Mouse (Mus musculus): ENCODE data around the gene H2-K1. TPM values are rescaled to one million over a fixed set of nuclear protein-coding genes. Genes with fewer than 3 reads are reported as not detected.
A peak's percentile ranks its signal among the peaks of the same experiment; 100 is the strongest.

H2-K1 gene
- polyA plus RNA-seq, 1 experiment from 2014 or later, result 10.9 TPM

GRCm38 (mm10) chr17:33968489-33968888 is 31.7 kb downstream of the H2-K1 start:
- no peaks in the 10 kb centered on the region; the same call in 1 of the 2 replicates for H3K4me1 ChIP-seq (ENCODE audit: control insufficient read depth, insufficient read depth, low read length)
- H3K4me3 ChIP-seq (ENCODE audit: low read depth, low read length), result no peak overlapping the region
- H3K9ac ChIP-seq (replicated peaks; ENCODE audit: low read depth, low read length), result no peak overlapping the region
- no peak overlapping the region for H3K4me2 ChIP-seq (ENCODE audit: low read depth, low read length)
- WGBS, result 1% methylated on average over 9 of the region's 9 CpGs
- H3K9me3 ChIP-seq (ENCODE audit: control insufficient read depth, low read length), result no peaks in the 10 kb centered on the region
- no peak overlapping the region for H3K27ac ChIP-seq (ENCODE audit: low read depth, low read length)
- peaks cover 17% of the 10 kb centered on the region for H3K36me3 ChIP-seq (ENCODE audit: control insufficient read depth, insufficient read depth, low read length)
- ATAC-seq (ENCODE audit: low read depth), result peak; percentile 75
- H3K27me3 ChIP-seq (ENCODE audit: control insufficient read depth, insufficient read depth, low read length), result no peaks in the 10 kb centered on the region

DNA sequence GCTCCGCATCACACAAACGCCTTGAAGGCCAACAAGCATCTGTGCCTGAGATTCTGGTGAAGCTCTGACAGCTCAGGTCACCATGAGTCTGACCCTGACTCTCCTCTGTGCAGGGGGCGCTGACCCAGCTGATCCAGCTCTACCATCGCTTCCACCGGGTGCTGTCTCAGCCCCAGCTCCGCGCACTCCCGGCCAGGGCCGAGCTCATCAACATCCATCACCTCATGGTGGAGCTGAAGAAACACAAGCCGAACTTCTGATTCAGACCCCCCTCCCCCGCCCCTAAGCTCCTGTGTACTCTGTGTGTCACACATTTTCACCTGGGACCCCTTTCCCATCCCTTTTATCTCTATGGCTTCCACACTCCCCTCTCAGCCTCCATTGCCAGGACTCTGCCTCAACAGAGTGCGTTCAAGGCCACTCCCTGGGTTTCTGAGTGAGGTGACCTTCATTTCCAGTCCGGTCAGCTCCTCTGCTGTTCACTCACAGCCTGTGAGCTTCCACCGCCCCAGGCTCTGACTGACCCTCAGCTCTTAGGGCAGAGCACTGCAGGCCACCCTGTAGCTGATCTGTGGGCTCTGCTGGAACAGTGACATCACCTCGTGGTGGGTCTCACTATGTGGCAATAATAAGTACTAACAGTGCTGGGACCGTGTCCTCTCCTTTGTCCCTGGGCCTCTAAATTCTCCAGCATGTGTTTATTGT is 34.1 kb downstream of the H2-K1 start:
- no peak overlapping the region for H3K4me3 ChIP-seq (ENCODE audit: low read depth, low read length)
- H3K9ac ChIP-seq (replicated peaks; ENCODE audit: low read depth, low read length), result no peak overlapping the region
- peaks cover 31% of the 10 kb centered on the region for H3K36me3 ChIP-seq (ENCODE audit: control insufficient read depth, insufficient read depth, low read length)
- H3K4me1 ChIP-seq (ENCODE audit: control insufficient read depth, insufficient read depth, low read length), result no peaks in the 10 kb centered on the region; the same call in 1 of the 2 replicates
- no peak overlapping the region for H3K4me2 ChIP-seq (ENCODE audit: low read depth, low read length)
- no peak overlapping the region for H3K27ac ChIP-seq (ENCODE audit: low read depth, low read length)
- no peaks in the 10 kb centered on the region for H3K27me3 ChIP-seq (ENCODE audit: control insufficient read depth, insufficient read depth, low read length)
- WGBS, result 89% methylated on average over 16 of the region's 16 CpGs
- H3K9me3 ChIP-seq (ENCODE audit: control insufficient read depth, low read length), result no peaks in the 10 kb centered on the region
- ATAC-seq (ENCODE audit: low read depth), result no peak

GRCm38 (mm10) chr17:33965082-33965845 is 34.9 kb downstream of the H2-K1 start:
- peaks cover 32% of the 10 kb centered on the region for H3K36me3 ChIP-seq (ENCODE audit: control insufficient read depth, insufficient read depth, low read length)
- no peak overlapping the region for H3K9ac ChIP-seq (replicated peaks; ENCODE audit: low read depth, low read length)
- H3K9me3 ChIP-seq (ENCODE audit: control insufficient read depth, low read length), result no peaks in the 10 kb centered on the region
- 95% methylated on average over 17 of the region's 17 CpGs for WGBS
- no peak for ATAC-seq (ENCODE audit: low read depth)
- H3K27ac ChIP-seq (ENCODE audit: low read depth, low read length), result no peak overlapping the region
- H3K4me3 ChIP-seq (ENCODE audit: low read depth, low read length), result no peak overlapping the region
- no peaks in the 10 kb centered on the region for H3K27me3 ChIP-seq (ENCODE audit: control insufficient read depth, insufficient read depth, low read length)
- no peaks in the 10 kb centered on the region; the same call in 1 of the 2 replicates for H3K4me1 ChIP-seq (ENCODE audit: control insufficient read depth, insufficient read depth, low read length)
- no peak overlapping the region for H3K4me2 ChIP-seq (ENCODE audit: low read depth, low read length)

- ATAC-seq (ENCODE audit: low read depth), result no peak
- no peak overlapping the region for H3K9ac ChIP-seq (replicated peaks; ENCODE audit: low read depth, low read length)
- H3K27ac ChIP-seq (ENCODE audit: low read depth, low read length), result no peak overlapping the region
- no peaks in the 10 kb centered on the region for H3K9me3 ChIP-seq (ENCODE audit: control insufficient read depth, low read length)
- no peaks in the 10 kb centered on the region for H3K4me1 ChIP-seq (ENCODE audit: control insufficient read depth, insufficient read depth, low read length)
- H3K4me2 ChIP-seq (ENCODE audit: low read depth, low read length), result no peak overlapping the region
- WGBS, result 97% methylated on average over 7 of the region's 7 CpGs
- H3K36me3 ChIP-seq (ENCODE audit: control insufficient read depth, insufficient read depth, low read length), result peaks cover 54% of the 10 kb centered on the region
- no peak overlapping the region for H3K4me3 ChIP-seq (ENCODE audit: low read depth, low read length)
- H3K27me3 ChIP-seq (ENCODE audit: control insufficient read depth, insufficient read depth, low read length), result no peaks in the 10 kb centered on the region
Observed at GRCm38 (mm10) chr17:33962876-33963275, 37.3 kb downstream of the H2-K1 start.

DNA sequence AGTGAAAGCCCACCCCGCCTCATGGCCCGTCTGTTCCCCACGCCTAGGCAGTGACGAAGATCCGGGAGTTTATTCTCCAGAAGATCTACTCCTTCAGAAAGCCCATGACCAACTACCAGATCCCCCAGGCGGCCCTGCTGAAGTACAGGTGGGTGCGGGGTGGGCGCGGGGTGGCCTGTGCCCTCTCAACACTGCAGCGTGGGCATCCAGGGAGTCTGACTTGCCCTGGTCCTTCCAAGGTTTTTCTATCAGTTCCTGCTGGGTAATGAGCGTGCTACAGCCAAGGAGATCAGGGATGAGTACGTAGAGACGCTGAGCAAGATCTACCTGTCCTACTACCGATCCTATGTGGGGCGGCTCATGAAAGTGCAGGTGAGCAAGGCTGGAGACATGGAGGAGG is 40.2 kb downstream of the H2-K1 start:
- no peaks in the 10 kb centered on the region for H3K27me3 ChIP-seq (ENCODE audit: control insufficient read depth, insufficient read depth, low read length)
- no peak overlapping the region for H3K4me2 ChIP-seq (ENCODE audit: low read depth, low read length)
- peaks cover 5% of the 10 kb centered on the region; the same call in 1 of the 2 replicates for H3K4me1 ChIP-seq (ENCODE audit: control insufficient read depth, insufficient read depth, low read length)
- H3K36me3 ChIP-seq (ENCODE audit: control insufficient read depth, insufficient read depth, low read length), result peaks cover 40% of the 10 kb centered on the region
- H3K9ac ChIP-seq (replicated peaks; ENCODE audit: low read depth, low read length), result no peak overlapping the region
- 95% methylated on average over 15 of the region's 15 CpGs for WGBS
- no peak overlapping the region for H3K4me3 ChIP-seq (ENCODE audit: low read depth, low read length)
- no peak for ATAC-seq (ENCODE audit: low read depth)
- no peaks in the 10 kb centered on the region for H3K9me3 ChIP-seq (ENCODE audit: control insufficient read depth, low read length)
- H3K27ac ChIP-seq (ENCODE audit: low read depth, low read length), result no peak overlapping the region

- H3K4me1 ChIP-seq (ENCODE audit: control insufficient read depth, insufficient read depth, low read length), result peaks cover 13% of the 10 kb centered on the region
- H3K9me3 ChIP-seq (ENCODE audit: control insufficient read depth, low read length), result no peaks in the 10 kb centered on the region
- WGBS, result 97% methylated on average over 13 of the region's 13 CpGs
- no peaks in the 10 kb centered on the region for H3K27me3 ChIP-seq (ENCODE audit: control insufficient read depth, insufficient read depth, low read length)
- peaks cover 38% of the 10 kb centered on the region for H3K36me3 ChIP-seq (ENCODE audit: control insufficient read depth, insufficient read depth, low read length)
- no peak overlapping the region for H3K4me2 ChIP-seq (ENCODE audit: low read depth, low read length)
- H3K9ac ChIP-seq (replicated peaks; ENCODE audit: low read depth, low read length), result no peak overlapping the region
- H3K4me3 ChIP-seq (ENCODE audit: low read depth, low read length), result no peak overlapping the region
- H3K27ac ChIP-seq (ENCODE audit: low read depth, low read length), result no peak overlapping the region
- no peak for ATAC-seq (ENCODE audit: low read depth)
Observed at GRCm38 (mm10) chr17:33959135-33959534, 41.0 kb downstream of the H2-K1 start.

DNA sequence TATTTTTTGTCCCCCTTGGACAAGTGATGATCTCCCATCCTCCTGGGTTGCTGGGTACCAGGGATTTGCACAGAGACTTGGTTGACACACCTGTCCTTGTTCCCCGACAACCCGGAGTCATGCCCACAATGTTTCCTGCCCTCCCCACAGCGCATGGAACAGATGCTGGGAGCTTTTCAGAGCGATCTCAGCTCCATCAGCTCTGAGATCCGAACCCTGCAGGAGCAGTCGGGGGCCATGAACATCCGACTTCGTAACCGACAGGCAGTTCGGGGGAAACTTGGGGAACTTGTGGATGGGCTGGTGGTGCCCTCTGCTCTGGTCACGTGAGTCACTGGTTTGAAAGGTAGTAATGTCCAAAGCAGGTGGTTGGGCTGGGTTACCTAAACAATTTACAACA is 41.7 kb downstream of the H2-K1 start:
- Histone ChIP-seq H3K9me3 (ENCODE audit: control insufficient read depth, low read length) (no peaks in the 10 kb centered on the region), H3K4me2 (ENCODE audit: low read depth, low read length) (no peak overlapping the region), H3K4me1 (ENCODE audit: control insufficient read depth, insufficient read depth, low read length) (peaks cover 19% of the 10 kb centered on the region), H3K27me3 (ENCODE audit: control insufficient read depth, insufficient read depth, low read length) (no peaks in the 10 kb centered on the region), H3K27ac (ENCODE audit: low read depth, low read length) (no peak overlapping the region), H3K36me3 (ENCODE audit: control insufficient read depth, insufficient read depth, low read length) (peaks cover 40% of the 10 kb centered on the region), H3K9ac (replicated peaks; ENCODE audit: low read depth, low read length) (no peak overlapping the region), H3K4me3 (ENCODE audit: low read depth, low read length) (no peak overlapping the region)
- WGBS, result 94% methylated on average over 11 of the region's 11 CpGs
- ATAC-seq (ENCODE audit: low read depth), result no peak

DNA sequence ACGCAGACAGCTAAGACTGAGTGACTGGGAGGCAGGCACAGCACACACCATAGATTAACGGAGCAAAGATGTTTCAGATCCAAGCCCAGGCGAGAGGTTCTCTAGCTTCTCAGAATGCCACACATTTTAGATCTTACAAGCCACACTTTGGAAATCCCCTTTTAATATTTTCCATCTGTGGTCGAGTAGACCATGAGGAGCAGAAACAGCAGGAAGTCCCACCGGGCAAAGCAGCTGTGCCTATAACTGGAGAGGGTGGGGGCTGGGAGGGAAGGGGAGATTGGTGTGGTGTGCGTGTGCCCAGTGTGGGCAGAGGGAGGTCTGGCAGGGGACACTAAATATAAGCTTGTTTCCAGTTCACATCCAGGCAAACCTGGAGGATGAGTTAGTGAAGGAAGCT is 42.7 kb downstream of the H2-K1 start:
- H3K9ac ChIP-seq (replicated peaks; ENCODE audit: low read depth, low read length), result no peak overlapping the region
- H3K27ac ChIP-seq (ENCODE audit: low read depth, low read length), result no peak overlapping the region
- no peak overlapping the region for H3K4me3 ChIP-seq (ENCODE audit: low read depth, low read length)
- no peaks in the 10 kb centered on the region for H3K27me3 ChIP-seq (ENCODE audit: control insufficient read depth, insufficient read depth, low read length)
- peaks cover 20% of the 10 kb centered on the region for H3K4me1 ChIP-seq (ENCODE audit: control insufficient read depth, insufficient read depth, low read length)
- H3K9me3 ChIP-seq (ENCODE audit: control insufficient read depth, low read length), result no peaks in the 10 kb centered on the region
- no peak overlapping the region for H3K4me2 ChIP-seq (ENCODE audit: low read depth, low read length)
- WGBS, result 87% methylated on average over 6 of the region's 6 CpGs
- no peak for ATAC-seq (ENCODE audit: low read depth)
- H3K36me3 ChIP-seq (ENCODE audit: control insufficient read depth, insufficient read depth, low read length), result peaks cover 35% of the 10 kb centered on the region

DNA sequence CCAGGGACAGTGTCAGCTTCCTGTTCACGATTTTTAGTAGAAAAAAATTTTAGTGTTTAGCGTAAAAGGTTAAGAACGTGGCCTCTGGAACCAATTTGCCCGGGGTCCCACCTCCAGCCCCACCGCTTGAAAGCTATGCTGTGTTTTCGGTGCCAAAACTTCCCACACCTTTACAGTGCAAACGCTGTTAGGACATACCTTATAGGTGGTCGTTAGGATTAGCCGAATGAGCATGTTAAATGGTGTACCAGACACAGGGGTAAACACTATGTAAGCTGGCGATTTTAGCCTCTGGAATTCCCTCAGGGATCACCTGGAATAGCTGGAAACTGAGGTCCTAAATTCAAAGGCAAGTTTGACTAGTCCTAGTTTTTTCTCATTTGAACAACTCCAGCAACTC is 43.8 kb downstream of the H2-K1 start:
- Histone ChIP-seq H3K9me3 (ENCODE audit: control insufficient read depth, low read length) (no peaks in the 10 kb centered on the region), H3K4me2 (ENCODE audit: low read depth, low read length) (peak overlapping the region; percentile 88), H3K4me1 (ENCODE audit: control insufficient read depth, insufficient read depth, low read length) (peaks cover 27% of the 10 kb centered on the region), H3K36me3 (ENCODE audit: control insufficient read depth, insufficient read depth, low read length) (peaks cover 30% of the 10 kb centered on the region), H3K27me3 (ENCODE audit: control insufficient read depth, insufficient read depth, low read length) (no peaks in the 10 kb centered on the region), H3K9ac (replicated peaks; ENCODE audit: low read depth, low read length) (peak overlapping the region; percentile 66), H3K4me3 (ENCODE audit: low read depth, low read length) (peak overlapping the region; percentile 96), H3K27ac (ENCODE audit: low read depth, low read length) (peak overlapping the region; percentile 91)
- 7% methylated on average over 10 of the region's 10 CpGs for WGBS
- no peak for ATAC-seq (ENCODE audit: low read depth)

Data from neural tube, embryonic 14.5 days (tissue).